Mouse (Mus musculus) cortical plate, adult 2 months (tissue): ENCODE measurements around the gene Plxna4.

ENCODE experiments used
- CTCF ChIP-seq: fragments of 200-500 bp; IDR thresholded peaks from 2 replicates; pipeline ENCODE4 v1.5.1; 2011; ENCODE audit warnings: mild to moderate bottlenecking, control low read depth, low read length; ENCODE audit not compliant: insufficient read depth; ENCODE audit errors: extremely low read depth
- POLR2A ChIP-seq: fragments of 200-500 bp; IDR thresholded peaks from 2 replicates; pipeline ENCODE4 v1.6.1; 2011; ENCODE audit warnings: mild to moderate bottlenecking, low read length, control low read depth; ENCODE audit not compliant: insufficient read depth; ENCODE audit errors: extremely low read depth

DNA sequence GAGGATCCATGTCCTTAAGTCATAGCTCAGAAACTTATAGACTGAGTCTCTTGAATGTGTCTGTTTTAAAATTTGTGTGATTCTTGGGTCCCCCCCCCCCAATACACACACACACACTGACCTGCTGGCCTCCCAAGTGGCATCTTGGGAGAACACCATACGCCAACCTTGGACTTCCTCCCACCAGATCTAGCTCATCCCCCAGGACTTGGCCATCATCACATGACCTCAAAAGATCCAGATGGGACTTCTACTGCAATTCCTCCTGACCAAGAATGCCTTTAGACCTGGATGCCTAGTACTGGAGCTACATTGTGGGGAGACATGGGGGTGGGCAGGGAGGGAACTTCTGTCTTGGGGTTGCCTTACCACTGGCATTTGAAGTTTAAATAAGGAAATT lies 77.5 kb downstream of the Plxna4 start:
- TF ChIP-seq CTCF (no peak), POLR2A (no peak)
